Comparison of ENCODE assay signal across 8 mouse cellular contexts in genomic region chr15:77970470-77971292, GRCm38 (mm10). TPM values are rescaled to one million over a fixed set of nuclear protein-coding genes. Genes with fewer than 3 reads are reported as not detected.
DNase-seq lines count a peak whose midpoint lies in the region; ATAC-seq lines count a peak whose summit lies in the region.

Gene Eif3d (minus strand): TSS chr15:77970813.

- H3K4me1 ChIP-seq in hindbrain, embryonic 15.5 days (replicated peaks) = peaks cover 26% of the 10 kb centered on the region

- H3K27ac ChIP-seq in hindbrain, embryonic 15.5 days (replicated peaks) = peak within 1 kb of the TSS; percentile 99

- peak within 1 kb of the TSS; percentile 90 for H3K4me2 ChIP-seq in hindbrain, embryonic 15.5 days

- WGBS in hindbrain, embryonic 15.5 days = under 1% methylated on average over 72 of the region's 72 CpGs

- H3K9me3 ChIP-seq in hindbrain, embryonic 15.5 days = no peaks in the 10 kb centered on the region

- DNase-seq in T-cell, adult 2 months (ENCODE audit: low spot score) = peak; percentile 96
- peak; percentile 98 to 99 for DNase-seq in cerebellum, postnatal 36 days
- peak; percentile 98 to 100 for DNase-seq in frontal cortex, postnatal 36 days (ENCODE audit: low spot score in 2 of 2)
- DNase-seq in left cerebral cortex, adult 11 months (ENCODE audit: low spot score) = peak; percentile 97
- peak; percentile 97 to 98 for DNase-seq in lung, postnatal 4 days
- peak; percentile 90 for DNase-seq in retina, postnatal 7 days (ENCODE audit: low read depth, low spot score)
- DNase-seq in urinary bladder, adult 2 months (ENCODE audit: low spot score) = peak; percentile 89

- ATAC-seq in hindbrain, embryonic 15.5 days (ENCODE audit: low FRiP score, low read depth) = peak; percentile 92

- peaks cover 25% of the 10 kb centered on the region for H3K36me3 ChIP-seq in hindbrain, embryonic 15.5 days

- peak within 1 kb of the TSS; percentile 90 for H3K4me3 ChIP-seq in hindbrain, embryonic 15.5 days

- no peaks in the 10 kb centered on the region for H3K27me3 ChIP-seq in hindbrain, embryonic 15.5 days

- peak within 1 kb of the TSS; percentile 97 for H3K9ac ChIP-seq in hindbrain, embryonic 15.5 days

RNA-seq across cellular contexts. Expression of gene Eif3d, which starts in this region (rescaled TPM):
- polyA plus RNA-seq in hindbrain, embryonic 15.5 days (2015; fragmentation: Nextera tagmentation; extraction: Ambion mirVana) = 170 TPM in 2 replicates
- 122 TPM in 2 replicates for polyA plus RNA-seq in urinary bladder, adult 2 months (2012; rRNA removed)

Comparison
In these comparisons a context has a peak if more than half of its experiments do, and no peak if none do; other contexts are left out.
1. Peak in every context shown above with its lines: DNase-seq, ATAC-seq, H3K4me3 ChIP-seq and H3K27ac ChIP-seq.